Mouse (Mus musculus) liver, embryonic 12.5 days (tissue): ENCODE results near the gene Dnaaf5. TPM values are rescaled to one million over a fixed set of nuclear protein-coding genes. Genes with fewer than 3 reads are reported as not detected.

Experiments
- ATAC-seq: fragments of 200-750 bp; cut with Nextera tagmentation; 2 replicates; pipeline ENCODE4 v1.8.0; 2017; ENCODE audit warnings: moderate number of reproducible peaks, mild to moderate bottlenecking, moderate library complexity
- H3K27ac ChIP-seq: fragments of 300-500 bp; sonication (generic); 2 replicates; pipeline ENCODE4 v1.5.1; 2016; ENCODE audit warnings: mild to moderate bottlenecking
- H3K27me3 ChIP-seq: fragments of 300-500 bp; sonication (generic); replicated peaks from 2 replicates; pipeline ENCODE4 v1.6.1; 2016; ENCODE audit warnings: mild to moderate bottlenecking, moderate library complexity
- H3K36me3 ChIP-seq: fragments of 300-500 bp; sonication (generic); 2 replicates; pipeline ENCODE4 v1.6.1; 2016; ENCODE audit warnings: mild to moderate bottlenecking, moderate library complexity
- H3K4me1 ChIP-seq: fragments of 300-500 bp; sonication (generic); 2 replicates; pipeline ENCODE4 v1.6.1; 2016
- H3K4me2 ChIP-seq: fragments of 300-500 bp; sonication (generic); 2 replicates; pipeline ENCODE4 v1.6.1; 2016; ENCODE audit warnings: mild to moderate bottlenecking, moderate library complexity
- H3K4me3 ChIP-seq: fragments of 300-500 bp; sonication (generic); 2 replicates; pipeline ENCODE4 v1.5.1; 2016; ENCODE audit warnings: mild to moderate bottlenecking, moderate library complexity
- H3K9ac ChIP-seq: fragments of 300-500 bp; sonication (generic); 2 replicates; pipeline ENCODE4 v1.6.1; 2016; ENCODE audit warnings: mild to moderate bottlenecking, moderate library complexity
- H3K9me3 ChIP-seq: fragments of 300-500 bp; sonication (generic); replicated peaks from 2 replicates; pipeline ENCODE4 v1.6.1; 2016; ENCODE audit warnings: mild to moderate bottlenecking, moderate library complexity
- WGBS: fragments of 180-500 bp; shearing (Covaris S2); methylation state at CpG from one replicate; pipeline ENCODE4 v1.1.7; 2016; ENCODE audit not compliant: insufficient replicate concordance; 5-methylcytosine and 5-hydroxymethylcytosine counted together
- polyA plus RNA-seq: library from polyadenylated mRNA; unstranded; fragments of >200 nt; fragmentation: Nextera tagmentation; extraction: Ambion mirVana; gene quantifications from 2 replicates; pipeline ENCODE4 v1.2.1, GENCODE M21; 2016

Gene Dnaaf5
- polyA plus RNA-seq, 1 experiment from 2014 or later: 5.9 TPM

DNA sequence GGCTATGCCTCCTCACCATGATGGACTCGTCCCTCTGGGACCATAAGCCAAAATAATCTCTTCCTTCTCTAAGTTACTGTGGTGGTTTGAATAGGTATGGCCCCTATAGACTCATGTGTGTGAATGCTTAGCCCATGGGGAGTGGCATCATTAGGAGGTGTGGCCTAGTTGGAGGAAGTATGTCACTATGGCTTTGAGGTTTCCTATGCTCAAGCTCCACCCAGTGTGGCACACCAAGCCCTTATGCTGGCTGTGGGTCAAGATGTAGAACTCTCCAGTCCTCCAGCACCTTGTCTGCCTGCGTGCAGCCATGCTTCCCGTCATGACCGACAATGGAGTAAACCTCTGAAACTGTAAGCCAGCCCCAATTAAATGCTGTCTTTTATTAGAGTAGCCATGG, 4.3 kb upstream of the Dnaaf5 start:
- Histone ChIP-seq H3K9me3 (no peaks in the 10 kb centered on the region), H3K27me3 (no peaks in the 10 kb centered on the region), H3K9ac (no peak overlapping the region), H3K36me3 (0 out of 2 replicates have a peak, but pooled peaks cover 4% of the 10 kb centered on the region), H3K4me3 (no peak overlapping the region), H3K27ac (no peak overlapping the region), H3K4me2 (no peak overlapping the region), H3K4me1 (peaks cover 14% of the 10 kb centered on the region)
- no peak for ATAC-seq
- 81% methylated on average over 4 of the region's 4 CpGs for WGBS

GRCm38 (mm10) chr5:139146476-139147075, 3.4 kb upstream of the Dnaaf5 start:
- 82% methylated on average over 11 of the region's 11 CpGs for WGBS
- ATAC-seq: no peak
- Histone ChIP-seq H3K27ac (no peak overlapping the region), H3K9ac (no peak overlapping the region), H3K4me3 (no peak overlapping the region), H3K36me3 (0 out of 2 replicates have a peak, but pooled peaks cover 4% of the 10 kb centered on the region), H3K27me3 (no peaks in the 10 kb centered on the region), H3K4me2 (no peak overlapping the region), H3K4me1 (peaks cover 23% of the 10 kb centered on the region), H3K9me3 (no peaks in the 10 kb centered on the region)

DNA sequence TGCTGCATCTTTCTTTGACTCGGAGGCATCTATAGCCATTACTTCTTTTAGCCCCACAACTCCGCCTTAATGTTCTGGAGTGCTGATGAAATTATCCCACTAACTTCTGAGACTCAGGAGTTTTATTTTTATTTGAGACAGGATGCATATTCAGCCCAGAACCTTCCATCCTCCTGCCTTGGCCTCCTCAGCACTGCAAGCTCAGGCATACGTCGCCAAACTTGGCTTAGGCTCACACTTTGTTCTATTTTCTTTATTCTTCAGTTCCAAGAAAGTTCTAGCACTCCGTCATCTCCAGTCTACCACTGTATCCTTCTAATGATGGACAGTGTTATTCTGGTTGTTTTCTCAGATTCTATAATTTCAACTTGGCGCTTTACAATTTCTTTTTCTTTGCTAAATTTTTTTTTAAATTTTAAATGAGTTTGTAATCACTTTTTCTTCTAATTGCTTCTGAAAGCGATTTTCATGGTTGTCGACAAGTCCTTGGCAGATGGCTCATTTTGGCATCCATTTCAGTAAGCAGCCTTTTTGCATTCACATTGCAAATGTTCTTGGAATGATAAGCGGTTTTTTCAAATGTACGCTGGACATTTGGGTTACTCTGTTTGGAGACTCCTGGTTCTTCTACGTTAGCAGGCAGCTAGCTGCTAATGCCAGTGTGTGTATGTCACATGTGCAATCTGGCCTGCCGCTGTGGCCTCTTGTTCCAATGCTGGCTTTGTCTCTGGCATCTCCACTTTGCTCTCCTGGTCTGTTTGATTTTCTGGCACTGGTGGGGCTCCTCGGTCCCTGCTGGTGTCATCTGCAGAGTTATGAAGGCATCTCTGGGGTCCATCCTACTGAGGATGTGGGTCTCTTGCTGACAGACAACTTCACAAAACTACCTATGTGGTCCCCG, 2.6 kb upstream of the Dnaaf5 start:
- H3K9ac ChIP-seq: no peak overlapping the region
- WGBS: 82% methylated on average over 14 of the region's 14 CpGs
- H3K4me1 ChIP-seq: peaks cover 24% of the 10 kb centered on the region
- peaks cover 11% of the 10 kb centered on the region for H3K36me3 ChIP-seq
- H3K9me3 ChIP-seq: no peaks in the 10 kb centered on the region
- H3K27me3 ChIP-seq: no peaks in the 10 kb centered on the region
- H3K4me3 ChIP-seq: no peak overlapping the region
- H3K4me2 ChIP-seq: no peak overlapping the region
- ATAC-seq: no peak
- H3K27ac ChIP-seq: no peak overlapping the region

DNA sequence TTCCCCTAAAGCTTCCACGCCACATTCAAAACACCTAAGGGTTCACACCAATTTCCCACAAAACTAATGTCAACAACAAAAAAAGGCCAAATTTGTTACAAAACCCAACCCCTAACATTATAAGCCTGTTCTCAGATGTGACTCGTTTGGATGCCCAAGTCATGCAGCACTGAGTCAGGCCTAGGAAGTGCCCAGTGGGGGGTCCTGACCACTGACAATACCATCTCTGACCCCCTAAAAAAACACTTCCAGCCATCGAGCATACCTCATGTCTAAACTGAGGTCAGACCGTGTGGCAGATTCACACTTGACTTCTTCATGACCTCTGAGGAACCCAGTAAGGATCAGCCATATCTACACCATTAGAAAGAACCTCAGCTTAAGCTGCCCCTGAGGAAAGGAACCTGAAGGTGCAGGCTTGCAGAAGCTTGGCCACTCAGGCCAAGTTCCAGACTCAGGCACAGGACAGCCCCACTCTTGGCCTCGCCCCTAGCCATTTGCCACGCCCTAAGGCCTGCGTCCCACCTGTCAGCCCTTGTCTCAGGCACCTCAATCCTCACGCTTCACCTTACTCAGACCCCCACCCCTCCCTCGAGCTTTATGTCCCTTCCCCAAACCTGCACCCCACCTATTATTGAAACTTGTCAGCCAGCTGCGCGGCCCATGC, 884 bp upstream of the Dnaaf5 start:
- Histone ChIP-seq H3K4me3 (peak overlapping the region; percentile 90), H3K36me3 (peaks cover 28% of the 10 kb centered on the region), H3K27me3 (no peaks in the 10 kb centered on the region), H3K4me2 (peak overlapping the region; percentile 96), H3K9ac (peak overlapping the region; percentile 55), H3K9me3 (no peaks in the 10 kb centered on the region), H3K27ac (peak overlapping the region; percentile 67), H3K4me1 (peaks cover 24% of the 10 kb centered on the region)
- ATAC-seq: peak; percentile 38
- WGBS: 26% methylated on average over 11 of the region's 11 CpGs

- Histone ChIP-seq H3K27ac (peak overlapping the region; percentile 67), H3K4me1 (peaks cover 24% of the 10 kb centered on the region), H3K9me3 (no peaks in the 10 kb centered on the region), H3K9ac (peak overlapping the region; percentile 81), H3K36me3 (peaks cover 39% of the 10 kb centered on the region), H3K27me3 (no peaks in the 10 kb centered on the region), H3K4me2 (peak overlapping the region; percentile 96), H3K4me3 (peak overlapping the region; percentile 90)
- WGBS: under 1% methylated on average over 45 of the region's 45 CpGs
- peak; percentile 20 for ATAC-seq
Observed at GRCm38 (mm10) chr5:139150603-139151031, 594 bp downstream of the Dnaaf5 start.

GRCm38 (mm10) chr5:139160899-139161298, 10.9 kb downstream of the Dnaaf5 start:
- Histone ChIP-seq H3K4me2 (no peak overlapping the region), H3K9ac (no peak overlapping the region), H3K27ac (no peak overlapping the region), H3K4me3 (no peak overlapping the region), H3K27me3 (no peaks in the 10 kb centered on the region), H3K36me3 (peaks cover 68% of the 10 kb centered on the region), H3K4me1 (peaks cover 27% of the 10 kb centered on the region), H3K9me3 (no peaks in the 10 kb centered on the region)
- no peak for ATAC-seq
- 60% methylated on average over 8 of the region's 8 CpGs for WGBS

GRCm38 (mm10) chr5:139161632-139162031, 11.6 kb downstream of the Dnaaf5 start:
- Histone ChIP-seq H3K4me2 (no peak overlapping the region), H3K27me3 (no peaks in the 10 kb centered on the region), H3K9ac (no peak overlapping the region), H3K36me3 (peaks cover 68% of the 10 kb centered on the region), H3K4me1 (peaks cover 34% of the 10 kb centered on the region), H3K4me3 (no peak overlapping the region), H3K27ac (no peak overlapping the region), H3K9me3 (no peaks in the 10 kb centered on the region)
- 41% methylated on average over 10 of the region's 10 CpGs for WGBS
- 0 out of 2 replicates have a peak, but pooled peaks have one; percentile 41 for ATAC-seq

DNA sequence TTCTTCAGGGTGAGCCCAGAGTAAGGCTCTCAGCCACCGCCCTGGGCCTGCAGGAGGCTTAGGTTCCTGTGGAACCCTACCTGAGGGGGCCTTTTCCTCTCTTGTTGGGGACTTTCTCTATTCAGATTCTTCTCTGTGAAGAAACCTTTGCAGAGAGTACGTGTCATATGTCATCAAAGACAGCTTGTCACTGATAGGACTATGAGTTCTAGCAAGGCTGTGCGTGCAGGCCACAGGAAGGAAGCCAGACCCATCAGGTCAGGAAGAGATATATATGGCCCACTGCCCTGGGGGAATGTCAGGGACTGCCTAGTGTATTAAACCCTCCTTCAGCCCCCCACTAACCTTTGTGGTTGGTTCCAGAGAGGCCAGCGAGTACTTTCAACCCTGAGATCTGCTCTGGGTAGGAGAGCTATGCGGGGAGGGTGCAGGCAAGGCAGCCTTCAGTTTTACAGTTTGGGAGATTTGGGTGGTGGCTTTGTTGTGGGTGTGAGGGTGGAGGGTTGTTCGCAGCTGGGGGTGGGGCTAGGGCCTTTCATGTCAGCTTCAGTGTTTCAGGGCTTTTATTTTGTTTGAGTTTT, 16.8 kb downstream of the Dnaaf5 start:
- no peaks in the 10 kb centered on the region for H3K27me3 ChIP-seq
- H3K4me3 ChIP-seq: no peak overlapping the region
- no peak overlapping the region for H3K4me2 ChIP-seq
- peak overlapping the region; percentile 58 for H3K27ac ChIP-seq
- H3K9ac ChIP-seq: no peak overlapping the region
- WGBS: 23% methylated on average over 6 of the region's 6 CpGs
- H3K4me1 ChIP-seq: peaks cover 38% of the 10 kb centered on the region
- peaks cover 95% of the 10 kb centered on the region for H3K36me3 ChIP-seq
- H3K9me3 ChIP-seq: no peaks in the 10 kb centered on the region
- peak; percentile 59 for ATAC-seq

DNA sequence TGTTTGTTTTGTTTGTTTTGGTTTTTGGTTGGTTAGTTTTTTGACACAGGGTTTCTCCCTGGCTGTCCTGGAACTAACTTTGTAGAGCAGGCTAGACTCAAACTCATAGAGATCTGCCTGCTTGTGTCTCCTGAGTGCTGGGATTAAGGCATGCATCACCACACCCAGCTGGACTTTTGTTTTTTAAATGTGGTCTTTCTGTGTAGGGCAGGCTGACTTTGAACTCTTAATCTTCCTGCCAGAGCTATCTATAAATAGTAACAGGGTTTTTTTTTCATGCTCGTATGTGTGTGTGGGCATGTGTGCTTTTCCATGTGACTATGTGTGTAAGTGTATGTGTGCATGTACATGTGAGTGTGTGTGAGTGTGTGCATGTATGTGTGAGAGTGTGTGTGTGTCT, 17.5 kb downstream of the Dnaaf5 start:
- Histone ChIP-seq H3K4me3 (no peak overlapping the region), H3K4me1 (peaks cover 33% of the 10 kb centered on the region), H3K4me2 (no peak overlapping the region), H3K27me3 (no peaks in the 10 kb centered on the region), H3K9ac (no peak overlapping the region), H3K36me3 (peaks cover 95% of the 10 kb centered on the region), H3K27ac (peak overlapping the region; percentile 58), H3K9me3 (no peaks in the 10 kb centered on the region)
- ATAC-seq: no peak
- 29% methylated on average over 1 of the region's 1 CpGs for WGBS

DNA sequence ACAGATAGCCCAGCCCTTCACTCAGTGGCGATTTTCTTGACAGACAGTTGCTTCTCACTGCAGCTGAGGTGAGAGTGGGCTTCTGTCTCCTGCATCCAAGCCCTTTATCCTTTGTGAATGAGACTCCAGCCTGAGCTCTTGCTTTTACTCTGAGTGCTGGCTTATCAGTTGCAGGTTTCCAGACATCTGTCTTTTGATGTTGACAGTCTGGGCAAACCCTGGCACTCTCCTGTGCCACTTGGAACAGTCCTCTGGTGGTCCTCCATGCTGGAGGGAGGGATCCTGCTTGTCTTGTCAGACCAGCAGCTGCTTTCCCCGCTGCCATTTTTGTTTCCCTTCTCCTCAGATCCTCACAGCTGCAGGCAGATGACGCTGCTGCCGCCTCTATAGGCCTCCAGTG, 21.9 kb downstream of the Dnaaf5 start:
- H3K36me3 ChIP-seq: peaks cover 94% of the 10 kb centered on the region
- no peak for ATAC-seq

DNA sequence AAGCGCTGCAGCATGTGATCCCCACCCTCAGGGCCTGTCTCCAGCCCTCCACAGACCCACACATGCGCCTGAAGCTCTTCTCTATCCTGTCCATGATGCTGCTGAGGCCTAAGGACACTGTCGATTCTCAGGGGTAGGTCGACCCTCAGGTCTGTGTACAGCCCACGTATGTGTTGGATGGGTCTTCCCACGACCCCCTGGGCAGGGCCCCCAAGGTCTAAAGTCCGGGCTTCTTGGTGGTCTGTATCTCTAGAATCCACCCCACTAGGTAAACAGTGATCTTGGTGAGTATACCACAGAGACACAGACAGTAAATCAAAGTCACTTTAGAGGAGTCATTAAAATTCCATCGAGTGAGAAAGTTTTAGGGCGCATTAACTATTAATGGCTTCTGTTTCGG, 24.1 kb downstream of the Dnaaf5 start:
- H3K27me3 ChIP-seq: no peaks in the 10 kb centered on the region
- 71% methylated on average over 10 of the region's 10 CpGs for WGBS
- 0 out of 2 replicates have a peak overlapping the region, but pooled peaks have one; percentile 0 for H3K27ac ChIP-seq
- no peak overlapping the region for H3K9ac ChIP-seq
- no peak for ATAC-seq
- H3K4me1 ChIP-seq: peaks cover 7% of the 10 kb centered on the region; the same call in 1 of the 2 replicates
- no peak overlapping the region for H3K4me2 ChIP-seq
- peaks cover 82% of the 10 kb centered on the region for H3K36me3 ChIP-seq
- H3K4me3 ChIP-seq: no peak overlapping the region
- H3K9me3 ChIP-seq: no peaks in the 10 kb centered on the region

More for the DNA sequence above, 21.9 kb downstream of the Dnaaf5 start:
- no peaks in the 10 kb centered on the region for H3K9me3 ChIP-seq
- peaks cover 15% of the 10 kb centered on the region for H3K4me1 ChIP-seq
- no peak overlapping the region for H3K4me3 ChIP-seq
- no peak overlapping the region for H3K9ac ChIP-seq
- no peak overlapping the region for H3K4me2 ChIP-seq
- WGBS: 79% methylated on average over 4 of the region's 4 CpGs
- no peak overlapping the region for H3K27ac ChIP-seq
- no peaks in the 10 kb centered on the region for H3K27me3 ChIP-seq
